Mouse (Mus musculus): ENCODE results near the gene Gna15. TPM values are rescaled to one million over a fixed set of nuclear protein-coding genes. Genes with fewer than 3 reads are reported as not detected.
A peak's percentile ranks its signal among the peaks of the same experiment; 100 is the strongest.

Gene Gna15
- total RNA-seq, 2 experiments from 2014 or later: 0.48 to 0.56 TPM

- no peak for DNase-seq
These were observed 28.9 kb downstream of the Gna15 start for GRCm38 (mm10) chr10:81495151-81495550.

GRCm38 (mm10) chr10:81494260-81495041 is 29.6 kb downstream of the Gna15 start:
- no peak for DNase-seq

DNA sequence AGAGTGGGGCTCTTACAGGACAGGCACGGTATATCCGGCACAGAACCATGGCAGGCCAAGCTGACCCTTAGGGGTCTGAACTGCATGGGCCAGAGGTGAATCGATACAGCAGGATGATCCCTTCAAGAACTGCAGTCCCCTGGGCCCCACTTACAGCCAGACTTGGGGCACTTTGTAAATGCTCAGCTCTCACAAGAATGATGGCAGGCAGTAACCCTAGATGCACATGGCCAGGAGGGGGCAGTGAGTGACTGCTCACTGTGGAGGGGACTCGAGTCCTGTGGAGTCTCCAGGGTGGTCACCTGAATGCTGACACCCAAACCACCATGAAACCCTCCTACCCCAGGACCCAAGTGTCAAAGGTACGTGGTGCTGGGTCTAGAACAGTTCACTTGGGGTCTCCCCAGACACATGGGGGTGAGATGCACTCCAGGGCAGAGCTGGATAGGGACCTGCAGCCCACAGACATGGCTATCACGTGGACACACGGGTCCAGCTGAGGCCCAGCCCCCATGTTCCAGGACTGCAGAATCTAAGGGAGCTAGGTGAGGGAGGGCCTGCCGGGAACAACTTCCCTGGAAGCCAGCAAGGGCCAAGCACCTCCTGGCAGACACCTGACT is 30.3 kb downstream of the Gna15 start:
- DNase-seq: no peak

GRCm38 (mm10) chr10:81492606-81493240 is 31.3 kb downstream of the Gna15 start:
- DNase-seq: no peak

GRCm38 (mm10) chr10:81491018-81491417 is 33.0 kb downstream of the Gna15 start:
- no peak for DNase-seq

GRCm38 (mm10) chr10:81489941-81490340 is 34.1 kb downstream of the Gna15 start:
- no peak for DNase-seq

GRCm38 (mm10) chr10:81488081-81488480 is 35.9 kb downstream of the Gna15 start:
- DNase-seq: no peak

DNA sequence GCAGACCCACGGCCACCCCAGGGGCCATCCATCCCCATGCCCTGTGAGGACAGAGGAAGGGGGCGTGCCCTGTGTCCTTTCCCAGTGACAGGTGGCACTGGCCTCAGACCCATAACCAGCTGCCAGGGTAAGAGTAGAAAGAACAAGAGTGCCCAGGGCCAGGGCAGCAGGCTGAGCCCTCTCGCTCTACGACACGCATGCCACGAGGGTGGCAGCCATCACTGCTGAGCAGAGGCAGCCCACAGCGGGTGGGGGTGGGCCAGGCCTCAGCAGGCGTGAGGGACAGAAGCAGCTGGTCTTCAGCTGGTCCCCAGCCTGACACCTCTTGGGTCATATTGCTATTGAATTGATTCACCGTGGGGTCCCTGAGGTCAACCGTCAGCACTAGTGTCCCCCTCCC is 37.5 kb downstream of the Gna15 start:
- DNase-seq: no peak

DNA sequence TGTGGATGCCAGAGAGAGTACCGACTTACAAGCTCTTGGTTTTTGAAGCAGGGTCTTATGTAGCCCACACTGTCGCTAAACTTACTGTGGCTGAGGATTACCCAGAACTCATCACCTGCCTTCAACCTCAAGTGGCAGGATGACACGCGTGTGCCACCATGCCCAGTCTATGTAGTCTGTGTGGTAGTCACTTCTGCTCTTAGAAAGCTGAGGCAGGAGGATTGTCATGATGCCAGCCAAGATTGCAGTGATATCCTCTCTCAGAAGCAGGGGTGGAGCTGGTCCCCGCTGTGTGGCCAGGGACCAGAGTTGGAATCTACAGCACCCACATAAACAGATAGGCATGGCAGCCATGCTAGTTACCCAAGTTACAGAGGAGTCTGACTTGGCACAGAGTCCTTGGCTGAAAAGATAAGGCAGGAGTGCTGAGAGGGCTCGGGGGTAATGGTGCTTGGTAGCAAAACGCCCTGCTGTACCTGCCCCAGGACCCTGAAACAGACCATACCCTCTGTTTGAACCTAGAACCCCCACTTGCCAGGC is 38.5 kb downstream of the Gna15 start:
- no peak for DNase-seq

DNA sequence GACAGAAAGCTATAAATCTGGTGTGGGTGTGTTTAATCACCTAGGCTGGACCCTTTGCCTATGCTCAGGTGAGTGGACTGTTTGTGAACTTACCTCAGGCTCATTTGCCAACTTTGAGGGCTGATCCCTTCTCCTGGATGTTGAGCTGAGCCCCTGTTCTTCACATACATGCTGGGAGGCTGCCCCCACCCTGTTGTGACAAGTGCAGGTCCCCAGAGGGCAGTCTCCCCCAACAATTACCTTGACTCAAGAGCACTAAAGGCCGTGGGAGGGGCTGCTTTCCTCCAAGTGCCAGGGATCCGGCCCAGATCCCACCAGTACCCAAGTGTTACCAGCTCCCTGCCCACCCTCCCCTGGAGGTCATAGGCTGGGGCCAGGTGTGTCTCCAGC is 39.0 kb downstream of the Gna15 start:
- no peak for DNase-seq

DNA sequence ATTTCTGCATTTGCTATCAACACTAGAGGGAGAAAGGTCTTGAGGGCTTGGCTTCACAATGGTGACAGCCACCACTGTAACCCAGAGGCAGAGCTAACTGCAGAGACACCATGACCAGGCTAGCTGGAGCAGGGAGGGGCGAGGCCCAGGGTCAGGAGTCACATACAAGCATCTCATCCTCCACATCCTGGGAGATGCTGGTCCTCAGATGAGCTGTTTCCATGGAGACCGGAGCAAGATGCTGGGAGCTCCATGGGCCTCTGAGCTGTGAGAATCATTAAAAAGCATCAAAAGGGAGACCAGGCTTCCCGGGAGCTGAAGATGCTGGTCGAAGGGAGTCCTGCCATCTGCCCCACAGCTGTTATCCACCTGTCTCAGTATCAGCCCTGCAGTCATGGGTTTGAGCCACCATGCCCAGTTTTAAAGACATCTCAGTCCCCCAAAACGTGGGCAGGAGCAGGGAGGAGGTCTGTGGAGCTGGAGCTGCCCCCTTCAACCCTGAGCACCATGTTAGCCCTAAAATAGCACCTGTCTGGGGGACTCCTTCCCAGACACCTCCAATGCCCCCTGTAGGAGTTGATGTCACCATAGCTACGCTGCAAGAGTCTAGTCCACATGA is 39.5 kb downstream of the Gna15 start:
- DNase-seq: no peak

DNA sequence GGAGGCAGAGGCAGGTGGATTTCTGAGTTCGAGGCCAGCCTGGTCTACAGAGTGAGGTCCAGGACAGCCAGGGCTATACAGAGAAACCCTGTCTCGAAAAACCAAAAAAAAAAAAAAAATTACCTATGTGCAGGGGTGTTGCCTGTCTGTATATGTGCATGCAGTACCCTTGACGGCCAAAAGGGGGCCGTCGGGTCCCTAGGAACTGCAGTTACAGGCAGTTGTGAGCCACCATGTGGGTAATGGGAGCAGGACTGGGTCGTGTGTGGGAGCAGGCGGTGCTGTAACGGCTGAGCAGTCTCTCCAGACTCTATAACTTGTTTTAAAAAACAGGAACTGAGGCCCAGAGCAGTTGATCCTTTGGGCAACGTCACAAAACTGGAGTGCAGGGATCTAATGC is 40.0 kb downstream of the Gna15 start:
- no peak for DNase-seq

DNA sequence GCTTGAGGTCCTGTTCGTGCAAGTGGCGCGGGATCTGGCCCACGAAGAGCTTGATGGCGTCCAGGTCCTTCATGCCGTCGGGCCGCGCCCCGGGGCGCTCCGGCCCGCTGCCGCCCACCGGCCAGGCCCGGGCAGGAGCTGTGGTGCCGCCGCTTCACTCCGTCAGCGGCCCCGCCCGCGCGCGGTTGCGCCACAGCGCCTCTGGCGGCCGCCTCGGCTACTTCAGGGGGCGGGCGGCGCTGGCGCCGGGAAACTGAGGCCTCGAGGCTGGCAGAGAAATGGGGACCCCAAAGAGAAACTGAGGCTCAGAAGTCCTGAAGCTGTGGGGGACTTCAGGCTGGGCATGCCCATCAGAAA is 41.5 kb downstream of the Gna15 start, which contains the start of gene Celf5:
TSS of gene Celf5 (minus strand) at position 177 of the 357 bp plus-strand sequence.
- DNase-seq: peak; percentile 58

- DNase-seq: no peak
These were observed 42.2 kb downstream of the Gna15 start for GRCm38 (mm10) chr10:81481605-81482532.

GRCm38 (mm10) chr10:81474461-81474860 is 49.6 kb downstream of the Gna15 start:
- no peak for DNase-seq

DNA sequence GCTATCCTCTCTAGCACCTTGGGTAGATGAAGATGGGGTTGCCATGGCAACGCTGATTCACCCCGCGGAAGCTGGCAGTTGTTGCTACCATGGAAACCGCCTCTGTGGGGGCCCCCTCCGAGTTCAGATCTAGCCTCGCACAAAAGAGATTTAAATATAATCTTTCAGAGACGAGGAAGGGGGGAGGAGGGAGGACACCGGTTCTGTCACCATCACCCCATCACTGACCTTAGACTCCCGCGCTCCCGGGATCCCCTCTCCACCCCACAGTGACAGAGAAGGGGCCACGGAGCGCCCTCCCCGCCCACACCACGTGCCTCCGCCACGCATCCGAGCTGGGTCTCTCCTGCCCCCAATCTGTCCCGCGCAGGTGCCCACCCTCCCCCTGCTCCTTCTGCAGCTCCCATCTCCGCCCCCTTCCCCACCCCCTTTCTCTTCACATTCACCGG is 51.0 kb downstream of the Gna15 start:
- DNase-seq: no peak

- DNase-seq: no peak
These were observed 51.5 kb downstream of the Gna15 start for GRCm38 (mm10) chr10:81472403-81473002.

- DNase-seq: no peak
These were observed 53.6 kb downstream of the Gna15 start for GRCm38 (mm10) chr10:81470454-81470853.

DNA sequence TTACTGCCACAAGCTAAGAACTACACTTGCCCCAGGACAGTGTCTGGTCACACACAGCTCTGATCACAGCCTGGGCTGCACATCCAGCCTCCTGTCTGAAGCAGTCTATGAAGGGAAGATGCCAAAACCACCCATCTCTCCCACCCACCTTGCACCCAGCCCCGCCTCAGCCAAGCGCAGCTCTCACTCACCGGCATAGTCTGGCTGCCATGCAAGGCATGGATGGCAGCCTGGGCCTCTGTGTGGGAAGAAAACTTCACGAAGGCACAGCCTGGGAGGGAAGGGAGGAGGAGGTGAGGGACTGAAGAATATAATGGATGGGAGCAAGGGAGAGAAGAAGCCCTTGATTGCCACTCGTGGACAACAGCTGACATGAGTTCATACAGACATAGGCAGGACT is 54.8 kb downstream of the Gna15 start:
- no peak for DNase-seq

- DNase-seq: no peak
These were observed 56.3 kb downstream of the Gna15 start for GRCm38 (mm10) chr10:81467670-81468235.

DNA sequence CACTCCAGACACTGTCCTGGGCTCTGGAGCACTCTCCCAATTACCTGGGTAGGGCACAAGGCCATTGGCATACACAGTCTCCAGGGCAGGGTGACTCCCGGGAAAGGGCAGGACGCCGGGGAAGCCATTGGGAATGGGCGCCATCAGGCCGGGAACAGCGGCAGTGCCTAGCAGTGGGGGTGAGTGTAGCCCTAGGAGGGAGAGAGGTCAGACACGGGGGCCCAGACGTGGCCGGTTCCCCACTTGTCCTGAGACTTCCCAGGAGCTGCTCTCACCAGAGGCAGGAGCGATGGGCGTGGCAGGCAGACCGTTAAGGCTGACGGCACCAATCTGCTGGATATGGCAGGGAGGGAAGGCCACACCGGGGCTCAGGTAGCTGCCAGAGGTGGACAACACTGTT is 57.1 kb downstream of the Gna15 start:
- DNase-seq: no peak
